Mouse (Mus musculus) heart, adult 2 months (tissue): ENCODE data around the gene Kcnd2. TPM values are rescaled to one million over a fixed set of nuclear protein-coding genes. Genes with fewer than 3 reads are reported as not detected.

Experiments
- DNase-seq, 2 experiments: peaks; one replicate each; pipeline ENCODE4 v3.0.0; 2021
- H3K27ac ChIP-seq: fragments of 200-600 bp; 2 replicates; pipeline ENCODE4 v1.8.1; 2022
- H3K27me3 ChIP-seq: fragments of 200-500 bp; 2 replicates; pipeline ENCODE4 v1.6.1; 2012; ENCODE audit warnings: mild to moderate bottlenecking, low read length, inconsistent platforms, mixed read lengths; ENCODE audit not compliant: control insufficient read depth, insufficient read depth
- H3K36me3 ChIP-seq: fragments of 200-500 bp; 2 replicates; pipeline ENCODE4 v1.6.1; 2012; ENCODE audit warnings: low read length, inconsistent platforms; ENCODE audit not compliant: control insufficient read depth, insufficient read depth
- H3K4me1 ChIP-seq: fragments of 200-500 bp; 2 replicates; pipeline ENCODE4 v1.6.1; 2011; ENCODE audit warnings: low read length; ENCODE audit not compliant: control insufficient read depth, insufficient read depth
- H3K4me3 ChIP-seq: fragments of 200-600 bp; 2 replicates; pipeline ENCODE4 v1.8.1; 2022
- H3K79me2 ChIP-seq: fragments of 200-500 bp; replicated peaks from 2 replicates; pipeline ENCODE4 v1.6.1; 2012; ENCODE audit warnings: mild to moderate bottlenecking, inconsistent platforms, low read length, moderate library complexity, mixed read lengths; ENCODE audit not compliant: control insufficient read depth, insufficient read depth
- H3K9ac ChIP-seq: fragments of 200-500 bp; 2 replicates; pipeline ENCODE4 v1.6.1; 2012; ENCODE audit warnings: low read depth, mild to moderate bottlenecking, control low read depth, inconsistent platforms, low read length, mixed read lengths
- CTCF ChIP-seq: fragments of 200-600 bp; IDR thresholded peaks from 2 replicates; pipeline ENCODE4 v1.8.1; 2022; ENCODE audit warnings: antibody characterized with exemption, mild to moderate bottlenecking, moderate library complexity
- EP300 ChIP-seq: fragments of 200-500 bp; IDR thresholded peaks from 2 replicates; pipeline ENCODE4 v1.6.1; 2011; ENCODE audit warnings: low read depth, low read length, control low read depth; ENCODE audit not compliant: insufficient read depth
- POLR2A ChIP-seq: fragments of 200-500 bp; IDR thresholded peaks from 2 replicates; pipeline ENCODE4 v1.6.1; 2011; ENCODE audit warnings: mild to moderate bottlenecking, low read depth, low read length, control low read depth; ENCODE audit not compliant: insufficient read depth
- WGBS: fragments of 180-500 bp; shearing (Covaris S2); methylation state at CpG from one replicate; pipeline ENCODE4 v1.1.7; 2018; 5-methylcytosine and 5-hydroxymethylcytosine counted together
- intact Hi-C: fragments of 180-260 bp; cut with DNase I; formaldehyde crosslinking; loops from one replicate; pipeline ENCODE4 v1.15.1; 2025
- polyA plus RNA-seq: library from polyadenylated mRNA; depleted of rRNA; stranded (reverse); fragments of >200 nt; gene quantifications from 2 replicates; pipeline ENCODE4 v1.2.3, GENCODE M21; 2012
- total RNA-seq, 2 experiments: library from RNA; stranded (reverse); gene quantifications; 2 replicates each; pipeline ENCODE4 v1.2.3; 2021

Gene Kcnd2
- total and polyA plus RNA-seq, 3 experiments: 8.1 to 14.1 (median 12.8) TPM

- H3K4me1 ChIP-seq: no peaks in the 10 kb centered on the region
- no peak for TF ChIP-seq CTCF
- TF ChIP-seq POLR2A: no peak
- no peak for TF ChIP-seq EP300
- no peak overlapping the region for H3K9ac ChIP-seq
- intact Hi-C loops: loop anchor here (10.0 kb wide), 2 partner anchors 172 to 318 kb away; no protein-coding TSS in a partner anchor
- WGBS: 93% methylated on average over 27 of the region's 27 CpGs
- H3K27me3 ChIP-seq: peaks cover 3% of the 10 kb centered on the region; the same call in 1 of the 2 replicates
- DNase-seq: no peak
- H3K27ac ChIP-seq: no peak overlapping the region
- H3K36me3 ChIP-seq: no peaks in the 10 kb centered on the region
- peaks cover 2% of the 10 kb centered on the region; the same call in 1 of the 2 replicates for H3K79me2 ChIP-seq
- H3K4me3 ChIP-seq: no peak overlapping the region
Measured at GRCm38 (mm10) chr6:21216206-21217020, 1.1 kb downstream of the Kcnd2 start.

GRCm38 (mm10) chr6:21217156-21217555 lies 1.9 kb downstream of the Kcnd2 start:
- Histone ChIP-seq H3K4me1 (no peaks in the 10 kb centered on the region), H3K27me3 (peaks cover 3% of the 10 kb centered on the region; the same call in 1 of the 2 replicates), H3K27ac (no peak overlapping the region), H3K9ac (no peak overlapping the region), H3K36me3 (no peaks in the 10 kb centered on the region), H3K79me2 (peaks cover 2% of the 10 kb centered on the region; the same call in 1 of the 2 replicates), H3K4me3 (no peak overlapping the region)
- WGBS: 95% methylated on average over 10 of the region's 10 CpGs
- intact Hi-C loops: loop anchor here (10.0 kb wide), 2 partner anchors 172 to 318 kb away; no protein-coding TSS in a partner anchor
- no peak for TF ChIP-seq CTCF
- TF ChIP-seq POLR2A: no peak
- no peak for TF ChIP-seq EP300
- DNase-seq: no peak

- TF ChIP-seq EP300 (no peak), POLR2A (no peak), CTCF (no peak)
- Histone ChIP-seq H3K4me1 (no peaks in the 10 kb centered on the region), H3K4me3 (no peak overlapping the region), H3K27ac (no peak overlapping the region), H3K27me3 (no peaks in the 10 kb centered on the region), H3K79me2 (no peaks in the 10 kb centered on the region), H3K36me3 (no peaks in the 10 kb centered on the region), H3K9ac (no peak overlapping the region)
- intact Hi-C loops: no loop called here
- DNase-seq: no peak
- WGBS: 94% methylated on average over 4 of the region's 4 CpGs
Measured at GRCm38 (mm10) chr6:21226124-21226523, 10.8 kb downstream of the Kcnd2 start.

GRCm38 (mm10) chr6:21259031-21259430 lies 43.7 kb downstream of the Kcnd2 start:
- intact Hi-C loops: no loop called here
- H3K9ac ChIP-seq: no peak overlapping the region
- no peaks in the 10 kb centered on the region for H3K4me1 ChIP-seq
- H3K27me3 ChIP-seq: no peaks in the 10 kb centered on the region
- no peak for DNase-seq
- H3K79me2 ChIP-seq: no peaks in the 10 kb centered on the region
- no peak for TF ChIP-seq CTCF
- no peak for TF ChIP-seq EP300
- no peak for TF ChIP-seq POLR2A
- H3K27ac ChIP-seq: no peak overlapping the region
- H3K36me3 ChIP-seq: no peaks in the 10 kb centered on the region
- WGBS: 52% methylated on average over 5 of the region's 5 CpGs
- H3K4me3 ChIP-seq: no peak overlapping the region

GRCm38 (mm10) chr6:21267897-21268296 lies 52.6 kb downstream of the Kcnd2 start:
- TF ChIP-seq POLR2A: no peak
- TF ChIP-seq EP300: no peak
- Histone ChIP-seq H3K36me3 (no peaks in the 10 kb centered on the region), H3K4me1 (no peaks in the 10 kb centered on the region), H3K27me3 (no peaks in the 10 kb centered on the region), H3K4me3 (no peak overlapping the region), H3K79me2 (no peaks in the 10 kb centered on the region), H3K9ac (no peak overlapping the region), H3K27ac (no peak overlapping the region)
- no peak for DNase-seq
- WGBS: 29% methylated on average over 2 of the region's 2 CpGs
- intact Hi-C loops: no loop called here

GRCm38 (mm10) chr6:21277343-21277933 lies 62.1 kb downstream of the Kcnd2 start:
- no peaks in the 10 kb centered on the region for H3K27me3 ChIP-seq
- TF ChIP-seq POLR2A (no peak), EP300 (no peak), CTCF (no peak)
- H3K4me1 ChIP-seq: no peaks in the 10 kb centered on the region
- H3K4me3 ChIP-seq: no peak overlapping the region
- H3K27ac ChIP-seq: no peak overlapping the region
- H3K9ac ChIP-seq: no peak overlapping the region
- 58% methylated on average over 6 of the region's 6 CpGs for WGBS
- H3K36me3 ChIP-seq: no peaks in the 10 kb centered on the region
- intact Hi-C loops: no loop called here
- H3K79me2 ChIP-seq: no peaks in the 10 kb centered on the region
- no peak for DNase-seq
